Mouse (Mus musculus) CH12.LX (cell line): Measurements from ENCODE around the gene Ptprr. TPM values are rescaled to one million over a fixed set of nuclear protein-coding genes. Genes with fewer than 3 reads are reported as not detected.
A peak's percentile ranks its signal among the peaks of the same experiment; 100 is the strongest.

Experiments
- DNase-seq: peaks from one replicate; pipeline ENCODE4 v3.0.0-alpha.2; 2013; ENCODE audit errors: extremely low read depth
- H3K27ac ChIP-seq: 2 replicates; pipeline ENCODE4 v1.5.1; 2012; ENCODE audit warnings: low read depth, mild to moderate bottlenecking, control low read depth, moderate library complexity; ENCODE audit not compliant: insufficient read depth
- H3K27me3 ChIP-seq: replicated peaks from 2 replicates; pipeline ENCODE3; 2012; ENCODE audit warnings: inconsistent platforms
- H3K36me3 ChIP-seq, 2 experiments: replicated peaks in 1 of 2; 2 replicates each; pipeline versions ENCODE3 to v1.6.1; 2012; ENCODE audit warnings: inconsistent platforms in 1 of 2, low read length in 1 of 2, mild to moderate bottlenecking in 1 of 2, mixed read lengths in 1 of 2, moderate library complexity in 1 of 2; ENCODE audit not compliant: control insufficient read depth in 1 of 2, insufficient read depth in 1 of 2
- H3K4me1 ChIP-seq, 2 experiments: 2 replicates each; pipeline ENCODE4 v1.6.1; 2012; ENCODE audit warnings: inconsistent platforms in 1 of 2, moderate library complexity in 1 of 2; ENCODE audit not compliant: insufficient read depth in 2 of 2, control insufficient read depth in 1 of 2
- H3K4me2 ChIP-seq: 2 replicates; pipeline ENCODE4 v1.6.1; 2012; ENCODE audit warnings: low read depth, mild to moderate bottlenecking, control low read depth; ENCODE audit not compliant: poor library complexity, insufficient read depth, severe bottlenecking
- H3K4me3 ChIP-seq, 3 experiments: fragments of 150-350 bp in 1 of 3; sonication (generic) in 1 of 3; replicated peaks in 1 of 3; 2 replicates each; pipeline versions ENCODE3 to v1.5.1; 2011 to 2012; ENCODE audit warnings: low read depth in 2 of 3, low read length in 2 of 3, mild to moderate bottlenecking in 2 of 3, moderate library complexity in 2 of 3, control low read depth in 1 of 3, improper control_type of control experiment in 1 of 3, inconsistent platforms in 1 of 3, mixed read lengths in 1 of 3; ENCODE audit not compliant: poor library complexity in 1 of 3
- H3K79me2 ChIP-seq: replicated peaks from 2 replicates; pipeline ENCODE4 v1.6.1; 2012; ENCODE audit warnings: mild to moderate bottlenecking, moderate library complexity; ENCODE audit not compliant: control insufficient read depth, poor library complexity, insufficient read depth, severe bottlenecking; ENCODE audit errors: extremely low read depth
- H3K9ac ChIP-seq: 2 replicates; pipeline ENCODE4 v1.6.1; 2012; ENCODE audit warnings: low read depth, mild to moderate bottlenecking, control low read depth, moderate library complexity; ENCODE audit not compliant: insufficient read depth
- H3K9me3 ChIP-seq: replicated peaks from 2 replicates; pipeline ENCODE3; 2012; ENCODE audit warnings: low read length, inconsistent platforms, mixed read lengths
- CHD2 ChIP-seq: IDR thresholded peaks from 2 replicates; pipeline ENCODE4 v1.6.1; 2011; ENCODE audit warnings: low read length, improper control_type of control experiment
- CTCF ChIP-seq, 2 experiments: IDR thresholded peaks in 1 of 2; conservative IDR thresholded peaks in 1 of 2; 2 replicates each; pipeline ENCODE4 v1.5.1; 2011 to 2012; ENCODE audit warnings: low read depth in 2 of 2, low read length in 2 of 2, improper control_type of control experiment in 1 of 2, inconsistent platforms in 1 of 2, mild to moderate bottlenecking in 1 of 2, moderate library complexity in 1 of 2
- EP300 ChIP-seq: IDR thresholded peaks from 2 replicates; pipeline ENCODE4 v1.6.1; 2011; ENCODE audit warnings: low read length, improper control_type of control experiment
- ETS1 ChIP-seq: conservative IDR thresholded peaks from 2 replicates; pipeline ENCODE4 v1.6.1; 2012; ENCODE audit warnings: low read depth, mild to moderate bottlenecking, inconsistent platforms, low read length, improper control_type of control experiment, moderate library complexity
- GABPA ChIP-seq: IDR thresholded peaks from 2 replicates; pipeline ENCODE4 v1.6.1; 2012; ENCODE audit warnings: low read depth, low read length, improper control_type of control experiment, inconsistent platforms; ENCODE audit not compliant: insufficient replicate concordance
- KAT2A ChIP-seq: IDR thresholded peaks from 2 replicates; pipeline ENCODE4 v1.6.1; 2012; ENCODE audit warnings: low read length, improper control_type of control experiment, inconsistent platforms; ENCODE audit not compliant: insufficient replicate concordance
- MAFK ChIP-seq: IDR thresholded peaks from 2 replicates; pipeline ENCODE4 v1.6.1; 2011; ENCODE audit warnings: low read length, improper control_type of control experiment; ENCODE audit not compliant: insufficient replicate concordance
- MAX ChIP-seq: IDR thresholded peaks from 2 replicates; pipeline ENCODE4 v1.6.1; 2011; ENCODE audit warnings: low read length, improper control_type of control experiment
- MXI1 ChIP-seq: IDR thresholded peaks from 2 replicates; pipeline ENCODE4 v1.6.1; 2011; ENCODE audit warnings: mild to moderate bottlenecking, low read depth, low read length, improper control_type of control experiment
- MYC ChIP-seq: IDR thresholded peaks from 2 replicates; pipeline ENCODE4 v1.6.1; 2011; ENCODE audit warnings: low read depth, mild to moderate bottlenecking, improper control_type of control experiment, low read length
- NRF1 ChIP-seq: IDR thresholded peaks from 2 replicates; pipeline ENCODE4 v1.6.1; 2014; ENCODE audit warnings: low read depth, mild to moderate bottlenecking, inconsistent platforms, low read length, improper control_type of control experiment, moderate library complexity
- RAD21 ChIP-seq: IDR thresholded peaks from 2 replicates; pipeline ENCODE4 v1.6.1; 2011; ENCODE audit warnings: low read depth, mild to moderate bottlenecking, low read length, improper control_type of control experiment, moderate library complexity
- RCOR1 ChIP-seq: conservative IDR thresholded peaks from 2 replicates; pipeline ENCODE4 v1.6.1; 2012; ENCODE audit warnings: low read depth, mild to moderate bottlenecking, inconsistent platforms, low read length, improper control_type of control experiment
- SMC3 ChIP-seq: IDR thresholded peaks from 2 replicates; pipeline ENCODE4 v1.6.1; 2011; ENCODE audit warnings: low read depth, low read length, improper control_type of control experiment
- TCF12 ChIP-seq: IDR thresholded peaks from 2 replicates; pipeline ENCODE4 v1.6.1; 2014; ENCODE audit warnings: low read depth, mild to moderate bottlenecking, inconsistent platforms, low read length, improper control_type of control experiment
- USF1 ChIP-seq: IDR thresholded peaks from 2 replicates; pipeline ENCODE4 v1.6.1; 2014; ENCODE audit warnings: low read depth, mild to moderate bottlenecking, inconsistent platforms, low read length, improper control_type of control experiment
- ZC3H11A ChIP-seq: IDR thresholded peaks from 2 replicates; pipeline ENCODE4 v1.6.1; 2012; ENCODE audit warnings: low read depth, mild to moderate bottlenecking, inconsistent platforms, low read length, improper control_type of control experiment
- ZKSCAN1 ChIP-seq: IDR thresholded peaks from 2 replicates; pipeline ENCODE4 v1.6.1; 2012; ENCODE audit warnings: low read depth, inconsistent platforms, low read length, improper control_type of control experiment, borderline replicate concordance
- ZMIZ1 ChIP-seq: IDR thresholded peaks from 2 replicates; pipeline ENCODE4 v1.6.1; 2012; ENCODE audit warnings: low read depth, mild to moderate bottlenecking, inconsistent platforms, low read length, improper control_type of control experiment
- ZNF384 ChIP-seq: IDR thresholded peaks from 2 replicates; pipeline ENCODE4 v1.6.1; 2012; ENCODE audit warnings: low read depth, low read length, improper control_type of control experiment, inconsistent platforms
- dilution Hi-C: fragments of 300-500 bp; cut with MboI; formaldehyde crosslinking; loops from 2 replicates; pipeline ENCODE4 v1.14.3; 2020; ENCODE audit warnings: low sequenced_read_pairs; ENCODE audit not compliant: extremely low pct_unique_long_range_greater_than_20kb, extremely low pct_ligation_motif_present
- in situ Hi-C: fragments of 300-500 bp; cut with MboI; formaldehyde crosslinking; loops from 3 replicates; pipeline ENCODE4 v1.14.3; 2019; ENCODE audit warnings: low sequenced_read_pairs, low pct_ligation_motif_present, low pct_unique_long_range_greater_than_20kb, mixed read lengths
- polyA plus RNA-seq: library from polyadenylated mRNA; unstranded; fragments of >175 nt; gene quantifications from 2 replicates; pipeline ENCODE4 v1.2.1, GENCODE M21; 2012; ENCODE audit warnings: low read depth; ENCODE audit not compliant: insufficient read length
- total RNA-seq, 2 experiments: library from RNA; depleted of rRNA; stranded (reverse); fragments of 300-350 nt in 1 of 2; fragments of >200 nt in 1 of 2; gene quantifications; 2 replicates each; pipeline ENCODE4 v1.2.3; 2012 to 2014

Gene Ptprr
- total and polyA plus RNA-seq, 3 experiments = 0.51 to 1.9 (median 0.81) TPM

DNA sequence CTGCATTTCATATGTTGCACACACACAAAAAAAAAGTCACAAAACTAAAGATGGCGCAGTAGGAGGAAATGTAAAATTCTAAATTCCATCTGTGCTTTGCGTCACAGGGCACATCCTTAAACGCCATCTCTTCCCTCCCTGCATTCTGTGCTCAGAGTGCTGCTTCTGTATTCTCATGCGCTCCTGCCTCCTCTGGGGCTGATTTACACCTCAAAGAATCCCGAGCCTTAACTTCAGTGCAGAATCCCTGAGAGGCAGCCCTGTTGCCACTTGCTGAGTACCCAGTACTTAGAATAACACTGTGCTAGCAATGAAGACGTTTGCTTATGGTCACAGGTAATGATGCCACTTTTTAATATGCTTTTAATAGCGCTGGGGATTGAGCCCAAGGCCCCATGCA, 61.4 kb downstream of the Ptprr start:
- Histone ChIP-seq H3K36me3 (no peaks in the 10 kb centered on the region), H3K9me3 (no peaks in the 10 kb centered on the region), H3K9ac (no peak overlapping the region), H3K4me1 (no peaks in the 10 kb centered on the region), H3K79me2 (no peaks in the 10 kb centered on the region), H3K27me3 (no peaks in the 10 kb centered on the region), H3K27ac (no peak overlapping the region), H3K4me3 (no peak overlapping the region), H3K4me2 (no peak overlapping the region)
- DNase-seq = no peak
- dilution Hi-C loops = no loop called here
- in situ Hi-C loops = loop anchor here (25.0 kb wide), 1 partner anchor 108 kb away; no protein-coding TSS in a partner anchor
- no peak for TF ChIP-seq ZKSCAN1
- TF ChIP-seq KAT2A = no peak
- no peak for TF ChIP-seq MXI1
- no peak for TF ChIP-seq MAX
- no peak for TF ChIP-seq ZNF384
- no peak for TF ChIP-seq TCF12
- no peak for TF ChIP-seq ZC3H11A

DNA sequence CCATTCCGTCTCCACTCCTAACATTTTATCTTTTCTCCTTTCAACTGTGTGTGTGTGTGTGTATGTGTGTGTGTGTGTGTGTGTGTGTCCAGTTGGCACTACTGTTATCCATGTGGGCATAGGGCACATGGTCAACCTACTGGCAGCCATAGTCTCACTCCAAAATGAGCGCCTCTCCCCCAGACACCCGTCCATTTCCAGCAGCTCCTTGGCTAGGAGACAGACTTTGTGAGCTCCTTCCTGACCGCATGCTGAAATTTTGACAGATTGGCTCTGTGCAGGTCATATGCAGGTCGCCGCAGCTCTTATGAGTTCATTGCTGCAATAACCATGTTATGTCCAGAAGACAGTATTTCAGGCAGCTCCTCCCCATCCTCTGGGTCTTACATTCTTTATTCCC, 62.8 kb downstream of the Ptprr start:
- dilution Hi-C loops = no loop called here
- H3K4me1 ChIP-seq = no peaks in the 10 kb centered on the region
- no peaks in the 10 kb centered on the region for H3K9me3 ChIP-seq
- no peak overlapping the region for H3K27ac ChIP-seq
- no peak for TF ChIP-seq ZMIZ1
- TF ChIP-seq RCOR1 = no peak
- no peak for TF ChIP-seq KAT2A
- TF ChIP-seq ZC3H11A = no peak
- TF ChIP-seq ZNF384 = no peak
- no peak for TF ChIP-seq EP300
- TF ChIP-seq ETS1 = no peak
- TF ChIP-seq USF1 = no peak
- TF ChIP-seq GABPA = no peak
- no peak for TF ChIP-seq CHD2
- TF ChIP-seq, all 38 proteins: peak for 0
- Histone ChIP-seq H3K4me3 (no peak overlapping the region), H3K36me3 (no peaks in the 10 kb centered on the region), H3K27me3 (no peaks in the 10 kb centered on the region), H3K4me2 (no peak overlapping the region), H3K79me2 (no peaks in the 10 kb centered on the region), H3K9ac (no peak overlapping the region)
- in situ Hi-C loops = loop anchor here (25.0 kb wide), 1 partner anchor 106 kb away; no protein-coding TSS in a partner anchor
- no peak for DNase-seq

DNA sequence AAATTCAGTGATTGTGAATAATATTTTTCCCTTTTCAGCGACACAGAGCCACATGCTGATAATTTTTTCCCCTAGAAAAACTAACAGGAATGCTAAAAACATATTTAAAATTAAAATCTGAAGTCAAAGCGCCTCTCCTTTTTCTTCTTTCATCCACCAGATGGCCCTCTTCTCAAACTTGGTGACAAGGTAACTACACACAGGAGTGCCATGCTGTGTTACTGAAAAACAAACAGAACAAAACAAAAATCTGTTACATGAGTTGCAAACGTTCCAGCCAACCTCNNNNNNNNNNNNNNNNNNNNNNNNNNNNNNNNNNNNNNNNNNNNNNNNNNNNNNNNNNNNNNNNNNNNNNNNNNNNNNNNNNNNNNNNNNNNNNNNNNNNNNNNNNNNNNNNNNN, 66.0 kb downstream of the Ptprr start:
- Histone ChIP-seq H3K27ac (no peak overlapping the region), H3K36me3 (no peaks in the 10 kb centered on the region), H3K4me3 (no peak overlapping the region), H3K9ac (no peak overlapping the region), H3K4me1 (peaks cover 0 to 12% of the 10 kb centered on the region in 2 experiments; a peak in 1 of 4 replicates), H3K9me3 (no peaks in the 10 kb centered on the region), H3K79me2 (no peaks in the 10 kb centered on the region)
- dilution Hi-C loops = no loop called here
- TF ChIP-seq ZC3H11A (peak; percentile 19; the same call in 1 of the 2 replicates), MAFK (no peak), MYC (0 out of 2 replicates have a peak, but pooled peaks have one; percentile 16), NRF1 (no peak), CTCF (conservative IDR thresholded peaks at IDR 0.05 in 1 of 2, IDR thresholded peaks at IDR 0.05 in 1 of 2; ENCODE audit: low read depth in 2 of 2, low read length in 2 of 2) (peak; percentile 12 to 70; a peak in 2 of 4 replicates), KAT2A (no peak), SMC3 (peak; percentile 72), MAX (no peak), RAD21 (peak; percentile 63)
- TF ChIP-seq, all 38 proteins: peak for 5
- Histone ChIP-seq H3K27me3 (no peaks in the 10 kb centered on the region), H3K4me2 (no peak overlapping the region)
- in situ Hi-C loops = loop anchor here (25.0 kb wide), 1 partner anchor 103 kb away; no protein-coding TSS in a partner anchor
- DNase-seq = peak; percentile 40
